Mouse (Mus musculus): ENCODE measurements around the gene Slc15a5.

DNA sequence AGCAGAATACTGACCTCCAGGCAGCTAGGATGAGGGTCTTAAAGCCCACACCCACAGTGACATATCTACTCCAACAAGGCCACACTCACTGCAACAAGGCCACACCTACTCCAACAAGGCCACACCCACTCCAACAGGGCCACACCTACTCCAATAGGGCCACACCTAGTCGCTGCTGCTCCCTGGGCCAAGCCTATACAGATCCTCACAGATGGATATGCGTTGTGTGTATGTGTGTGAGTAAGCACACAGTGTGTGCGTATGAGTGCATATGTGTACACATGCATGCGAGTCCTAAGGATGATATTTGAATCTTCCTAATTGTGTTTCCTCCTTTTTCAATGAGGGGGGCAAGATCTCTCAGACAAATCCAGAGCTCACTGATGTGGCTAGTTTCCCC lies 22.1 kb upstream of the Slc15a5 start:
- TF ChIP-seq CTCF (IDR thresholded peaks at IDR 0.05) (no peak), POLR2A (IDR thresholded peaks at IDR 0.05; ENCODE audit: insufficient read depth, low read depth, low read length) (no peak), EP300 (IDR thresholded peaks at IDR 0.05; ENCODE audit: insufficient read depth, low read depth, low read length) (no peak)
